Mouse (Mus musculus): ENCODE measurements at regions not wholly inside any gene's neighbourhood (a gene's known extent, or its start where the extent isn't known, plus 50 kb on each side); places are given as distances from the start of the nearest gene placed in this dataset.
A peak's percentile ranks its signal among the peaks of the same experiment; 100 is the strongest.

DNA sequence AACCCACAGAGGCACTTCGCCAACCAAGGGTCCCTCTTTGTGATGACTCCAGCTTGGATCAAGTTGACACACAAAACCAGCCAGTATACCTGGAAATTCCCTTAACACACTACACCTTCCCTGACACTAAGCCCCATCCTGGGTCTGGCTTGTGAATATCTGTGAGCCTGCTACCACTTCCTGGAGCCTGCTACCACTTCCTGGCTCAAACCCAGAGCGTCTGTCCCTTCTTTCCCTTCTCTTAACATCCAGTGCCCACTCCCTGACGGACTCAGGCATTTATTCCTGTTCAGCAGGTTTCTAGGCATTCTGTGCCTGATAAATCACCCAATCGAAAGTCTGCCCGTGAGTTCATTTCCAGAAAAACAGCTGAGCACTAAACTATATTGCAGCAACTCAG lies 81.8 kb upstream of the Cop1 start:
- Histone ChIP-seq H3K27ac (no peak overlapping the region), H3K36me3 (no peaks in the 10 kb centered on the region), H3K4me1 (no peaks in the 10 kb centered on the region), H3K9me3 (no peaks in the 10 kb centered on the region), H3K4me3 (replicated peaks) (no peak overlapping the region), H3K4me2 (no peak overlapping the region), H3K27me3 (replicated peaks) (no peaks in the 10 kb centered on the region), H3K9ac (no peak overlapping the region)
- ATAC-seq (ENCODE audit: insufficient read depth, low FRiP score, low read depth), result no peak
- WGBS, result 60% methylated on average over 5 of the region's 5 CpGs

DNA sequence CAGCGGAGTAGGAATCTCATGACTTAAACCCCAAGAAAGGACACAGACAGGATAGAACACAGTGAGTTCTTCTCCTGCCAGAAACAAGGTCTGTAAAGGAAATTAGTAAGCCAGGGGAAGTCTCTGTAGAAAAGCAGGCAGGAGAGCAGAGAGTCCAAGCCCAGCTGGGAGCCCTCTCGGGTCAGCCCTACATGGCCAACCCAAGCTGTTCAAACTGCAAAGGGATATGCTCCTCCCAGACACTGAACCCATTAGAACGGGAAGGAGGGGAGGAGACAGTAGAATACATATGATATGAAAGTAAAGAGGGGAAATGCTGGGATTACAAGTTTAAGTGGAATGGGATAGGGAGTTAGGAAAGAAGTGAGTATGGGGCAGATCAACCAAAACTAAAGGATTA lies 75.7 kb upstream of the Cop1 start:
- H3K4me1 ChIP-seq, result no peaks in the 10 kb centered on the region
- no peak overlapping the region for H3K4me3 ChIP-seq (replicated peaks)
- H3K4me2 ChIP-seq, result no peak overlapping the region
- H3K27ac ChIP-seq, result no peak overlapping the region
- no peaks in the 10 kb centered on the region for H3K36me3 ChIP-seq
- H3K9me3 ChIP-seq, result no peaks in the 10 kb centered on the region
- no peaks in the 10 kb centered on the region for H3K27me3 ChIP-seq (replicated peaks)
- no peak for ATAC-seq (ENCODE audit: insufficient read depth, low FRiP score, low read depth)
- WGBS, result 53% methylated on average over 3 of the region's 3 CpGs
- no peak overlapping the region for H3K9ac ChIP-seq

DNA sequence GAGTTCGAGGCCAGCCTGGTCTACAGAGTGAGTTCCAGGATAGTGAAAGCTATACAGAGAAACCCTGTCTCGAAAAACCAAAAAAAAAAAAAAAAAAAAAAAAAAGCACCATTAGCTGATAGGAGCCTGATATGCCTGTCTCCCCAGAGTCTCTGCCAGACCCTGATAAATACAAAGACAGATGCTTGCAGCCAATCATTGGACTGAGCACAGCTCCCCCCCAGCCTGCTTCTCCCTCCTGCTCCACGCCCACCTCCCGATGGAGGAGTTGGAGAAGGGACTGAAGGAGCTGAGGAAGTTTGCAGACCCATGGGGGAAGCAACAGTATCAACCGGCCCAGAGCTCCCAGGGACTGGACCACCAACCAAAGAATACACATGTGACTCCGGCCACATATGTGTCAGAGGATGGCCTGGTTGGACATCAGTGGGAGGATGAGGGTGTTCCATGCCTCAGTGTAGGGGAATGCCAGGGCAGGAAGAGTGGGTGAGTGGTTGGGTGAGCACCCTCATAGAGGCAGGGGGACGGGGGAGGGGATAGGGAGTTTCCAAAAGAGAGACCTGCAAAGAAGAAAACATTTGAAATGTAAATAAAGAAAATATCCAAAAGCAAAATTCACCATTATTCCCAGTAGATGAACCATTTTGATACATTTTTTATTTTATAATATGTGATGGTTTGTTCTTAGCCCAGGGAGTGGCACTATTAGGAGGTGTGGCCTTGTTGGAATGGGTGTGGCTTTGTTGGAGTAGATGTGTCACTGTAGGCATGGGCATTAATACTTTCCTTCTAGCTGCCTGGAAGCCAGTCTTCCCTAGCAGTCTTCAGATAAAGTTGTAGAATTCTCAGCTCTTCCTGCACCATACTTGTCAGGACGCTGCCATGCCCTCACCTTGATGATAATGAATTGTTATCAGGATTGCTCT lies 71.8 kb upstream of the Cop1 start:
- Histone ChIP-seq H3K27ac (no peak overlapping the region), H3K27me3 (replicated peaks) (no peaks in the 10 kb centered on the region), H3K4me3 (replicated peaks) (no peak overlapping the region), H3K9ac (no peak overlapping the region), H3K4me2 (no peak overlapping the region), H3K9me3 (no peaks in the 10 kb centered on the region), H3K36me3 (no peaks in the 10 kb centered on the region), H3K4me1 (no peaks in the 10 kb centered on the region)
- ATAC-seq (ENCODE audit: insufficient read depth, low FRiP score, low read depth), result no peak
- 86% methylated on average over 8 of the region's 8 CpGs for WGBS

DNA sequence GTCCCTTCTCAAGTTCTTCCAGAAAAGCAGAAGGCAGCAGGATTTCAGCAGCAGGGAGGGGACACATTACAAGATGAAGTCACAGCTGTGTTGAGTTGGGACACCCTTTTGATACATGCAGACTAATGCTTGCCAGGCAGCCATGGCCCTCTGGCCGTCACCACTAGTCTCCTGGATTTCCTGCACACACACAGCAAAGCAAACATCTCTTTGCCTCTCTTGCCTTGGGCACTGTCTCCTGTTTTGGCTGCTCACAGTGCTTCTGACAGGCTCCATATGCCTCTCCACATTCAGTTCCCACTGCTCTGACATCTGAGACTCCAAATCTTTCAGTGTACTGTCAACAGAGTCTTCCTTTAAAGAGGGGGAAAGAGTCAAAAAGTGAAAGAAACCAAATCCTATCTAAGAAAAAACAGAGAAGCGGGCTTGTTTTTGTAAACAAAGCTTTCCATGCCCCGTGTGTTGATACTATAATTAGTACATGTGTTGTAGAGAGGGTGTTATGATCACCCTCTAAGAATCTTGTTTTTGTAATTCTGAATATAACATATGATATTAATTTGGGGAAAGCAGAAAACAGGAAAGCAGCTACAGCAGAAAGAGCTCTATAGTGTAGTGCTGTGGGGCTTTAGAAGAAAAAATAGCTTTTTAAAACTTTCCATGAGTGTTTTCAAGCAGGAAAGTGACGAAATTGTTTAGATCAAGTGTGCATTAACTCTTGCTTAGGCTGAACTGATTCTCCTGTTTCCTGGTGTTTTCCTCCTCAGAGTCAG lies 68.8 kb upstream of the Cop1 start:
- no peaks in the 10 kb centered on the region for H3K4me1 ChIP-seq
- 0 out of 2 replicates have a peak overlapping the region, but pooled peaks have one; percentile 1 for H3K4me2 ChIP-seq
- H3K27ac ChIP-seq, result peak overlapping the region; percentile 38; the same call in 1 of the 2 replicates
- ATAC-seq (ENCODE audit: insufficient read depth, low FRiP score, low read depth), result no peak; the same call in 1 of the 2 replicates
- H3K9me3 ChIP-seq, result no peaks in the 10 kb centered on the region
- WGBS, result 26% methylated on average over 4 of the region's 4 CpGs
- no peak overlapping the region for H3K4me3 ChIP-seq (replicated peaks)
- no peaks in the 10 kb centered on the region for H3K27me3 ChIP-seq (replicated peaks)
- H3K9ac ChIP-seq, result no peak overlapping the region
- no peaks in the 10 kb centered on the region for H3K36me3 ChIP-seq

DNA sequence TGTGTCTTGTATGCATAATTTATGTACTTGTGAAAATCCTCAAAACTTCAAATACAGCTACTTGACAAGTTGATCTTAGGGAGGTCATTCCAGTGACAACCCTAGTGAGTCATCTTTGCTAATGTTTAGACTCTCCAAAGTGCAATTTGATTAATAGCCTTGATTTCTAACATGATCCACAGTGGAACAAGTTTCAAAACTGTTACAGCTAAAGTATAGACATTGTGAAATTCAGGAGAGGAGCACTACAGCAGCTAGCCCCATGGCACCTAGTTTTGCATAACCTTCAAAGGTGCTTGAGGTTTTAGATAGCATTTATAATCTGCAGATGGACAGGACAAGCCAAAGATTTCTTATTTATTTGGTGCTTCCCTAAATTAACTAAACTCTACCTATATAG lies 50.1 kb upstream of the Cop1 start:
- Histone ChIP-seq H3K4me1 (no peaks in the 10 kb centered on the region), H3K27me3 (replicated peaks) (no peaks in the 10 kb centered on the region), H3K4me2 (no peak overlapping the region), H3K9ac (no peak overlapping the region), H3K4me3 (replicated peaks) (no peak overlapping the region), H3K27ac (no peak overlapping the region), H3K36me3 (no peaks in the 10 kb centered on the region), H3K9me3 (no peaks in the 10 kb centered on the region)
- ATAC-seq (ENCODE audit: insufficient read depth, low FRiP score, low read depth), result no peak

All from stomach, embryonic 15.5 days (tissue).